Mouse (Mus musculus): ENCODE data around the gene Plet1. TPM values are rescaled to one million over a fixed set of nuclear protein-coding genes. Genes with fewer than 3 reads are reported as not detected.

Gene Plet1
- total RNA-seq, 1 experiment from 2014 or later: 0.33 TPM

- DNase-seq: peak; percentile 36
Observed at GRCm38 (mm10) chr9:50535930-50536329, 41.6 kb downstream of the Plet1 start.

- DNase-seq: no peak
Observed at GRCm38 (mm10) chr9:50536603-50537135, 42.3 kb downstream of the Plet1 start.

DNA sequence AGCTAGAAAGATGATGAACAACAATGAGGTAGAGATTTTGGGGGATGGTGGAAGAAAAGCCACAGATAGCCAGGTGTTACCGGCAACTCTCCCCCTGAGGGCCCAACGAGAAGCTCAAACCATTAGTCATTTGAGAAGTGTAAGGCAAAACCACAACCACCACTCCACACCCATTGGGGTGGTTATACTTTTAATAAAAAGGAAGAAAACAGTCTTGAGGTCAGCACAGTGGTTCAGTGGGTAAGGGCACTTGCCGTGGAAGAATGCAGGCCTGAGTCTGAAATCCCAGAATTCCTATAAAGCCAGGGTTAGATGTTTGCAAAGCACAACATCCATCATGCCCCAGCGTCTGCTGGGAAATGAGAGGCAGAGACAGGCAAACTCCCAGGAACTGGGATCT is 43.0 kb downstream of the Plet1 start:
- DNase-seq: no peak

GRCm38 (mm10) chr9:50540170-50540569 is 45.8 kb downstream of the Plet1 start:
- DNase-seq: no peak

GRCm38 (mm10) chr9:50542401-50542800 is 48.1 kb downstream of the Plet1 start:
- no peak for DNase-seq

DNA sequence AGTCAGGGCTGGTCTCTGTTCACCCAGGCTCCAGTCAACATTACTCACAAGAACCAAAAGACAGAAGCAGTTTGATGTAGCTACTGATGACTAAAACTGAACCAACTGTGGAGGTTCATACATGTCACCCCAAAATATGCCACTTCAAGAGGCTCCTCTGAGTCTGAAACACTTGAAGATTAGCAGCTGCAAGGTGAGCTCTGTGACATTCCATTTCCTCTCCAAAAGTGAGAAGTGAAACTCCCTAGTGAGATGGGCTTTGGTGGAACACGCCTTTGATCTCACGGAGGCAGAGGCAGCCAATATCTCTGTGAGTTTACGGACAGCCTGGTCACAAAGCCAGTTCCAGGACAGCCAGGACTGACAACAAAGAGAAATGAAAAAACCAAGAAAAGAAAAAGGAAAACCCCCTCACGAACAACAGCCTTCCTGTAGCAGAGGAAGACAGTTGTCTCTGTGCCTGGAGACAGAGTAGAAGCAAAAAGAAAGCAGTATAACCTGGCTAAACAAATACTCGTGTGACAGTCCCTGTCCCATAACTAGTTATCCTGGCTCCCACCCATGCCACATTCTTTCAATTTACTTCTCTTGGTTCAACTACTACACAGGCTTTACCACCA is 53.6 kb downstream of the Plet1 start:
- DNase-seq: no peak

- DNase-seq: no peak
Observed at GRCm38 (mm10) chr9:50548936-50549335, 54.6 kb downstream of the Plet1 start.

DNA sequence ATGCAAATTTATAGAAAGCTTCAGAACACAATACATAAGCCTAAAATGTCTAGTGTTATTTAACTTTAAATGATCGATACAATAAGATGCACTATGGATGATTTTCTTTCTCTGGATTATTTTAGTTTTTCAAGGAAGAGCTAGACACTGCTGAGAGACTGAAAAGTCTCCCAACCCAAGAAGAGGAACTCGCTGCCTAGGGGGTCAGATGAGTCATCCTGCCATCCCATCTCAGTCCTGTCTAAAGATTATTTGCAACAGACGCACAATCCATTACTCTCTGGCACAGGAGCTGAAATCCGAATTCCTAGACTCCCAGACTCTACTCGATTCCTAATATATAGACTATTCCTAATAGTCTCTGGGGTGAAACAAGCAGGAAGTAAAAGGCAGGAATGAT is 57.9 kb downstream of the Plet1 start:
- no peak for DNase-seq

- no peak for DNase-seq
Observed at GRCm38 (mm10) chr9:50553547-50553946, 59.2 kb downstream of the Plet1 start.

- DNase-seq: peak; percentile 54
Observed at GRCm38 (mm10) chr9:50554241-50555093, 60.1 kb downstream of the Plet1 start, which contains the start of gene Il18. Il18 (plus strand) TSS chr9:50554827.

GRCm38 (mm10) chr9:50555094-50555446 is 60.7 kb downstream of the Plet1 start, which contains the start of gene Bco2:
Bco2 (minus strand) TSS chr9:50555181.
- DNase-seq: peak; percentile 20

Other genes with a start within 250 kb of the Plet1 start
- 879 and 1,024 TPM in 2 replicates for gene Rpl10-ps3, start 149.6 kb upstream of the Plet1 start, total RNA-seq (2021)
- gene Pts, start 34.2 kb downstream of the Plet1 start, total RNA-seq (2021): 68.9 and 73.9 TPM in 2 replicates
- gene Il18, start 60.3 kb downstream of the Plet1 start, total RNA-seq (2021): 5.7 and 8.4 TPM in 2 replicates
- gene Bco2, start 60.7 kb downstream of the Plet1 start, total RNA-seq (2021): 2.1 and 3.7 TPM in 2 replicates
- not detected in 2 replicates for gene Tex12, start 66.8 kb downstream of the Plet1 start, total RNA-seq (2021)
- gene Sdhd, start 109.3 kb downstream of the Plet1 start, total RNA-seq (2021): 554 and 565 TPM in 2 replicates
- gene Timm8b, start 109.4 kb downstream of the Plet1 start, total RNA-seq (2021): 171 and 184 TPM in 2 replicates
- gene Pih1d2, start 122.8 kb downstream of the Plet1 start, total RNA-seq (2021): 1.6 and 1.9 TPM in 2 replicates
- 24.3 and 25.3 TPM in 2 replicates for gene Nkapd1, start 122.9 kb downstream of the Plet1 start, total RNA-seq (2021)
- gene Dlat, start 165.3 kb downstream of the Plet1 start, total RNA-seq (2021): 252 and 279 TPM in 2 replicates
- gene Dixdc1, start 245.0 kb downstream of the Plet1 start, total RNA-seq (2021): 8.4 and 9.5 TPM in 2 replicates

Data from adrenal gland, postnatal 14 days (tissue).